ENCODE assay signal across 10 mouse cellular contexts in the genomic region with DNA sequence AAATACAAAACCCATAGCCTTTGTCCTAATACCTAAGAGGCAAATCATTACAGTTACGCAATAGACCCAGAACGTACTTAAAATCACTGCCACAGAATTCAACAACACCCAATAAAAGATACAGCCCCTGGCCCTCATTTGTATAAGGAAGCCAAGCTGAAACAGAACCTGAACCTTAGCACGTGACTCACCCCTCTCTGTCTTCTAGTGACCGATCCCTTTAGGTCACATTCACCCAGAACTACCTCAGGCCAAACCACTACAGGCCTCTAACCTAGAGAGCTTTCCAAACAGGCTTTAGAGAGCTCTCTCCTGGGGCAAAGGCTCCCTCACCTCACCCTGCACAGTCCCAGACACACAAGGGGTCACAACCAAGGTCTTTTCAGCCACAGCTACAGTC. TPM values are rescaled to one million over a fixed set of nuclear protein-coding genes. Genes with fewer than 3 reads are reported as not detected.
A peak's percentile ranks its signal among the peaks of the same experiment; 100 is the strongest.
DNase-seq lines count a peak whose midpoint lies in the region; ATAC-seq and TF ChIP-seq lines count a peak whose summit lies in the region.
"Had no signal": no experiment of that assay in that cellular context is flagged by ENCODE, and none has a peak within 500 bp of the region (broad histone marks: within the 10 kb centered on the region; RNA-seq: fewer than 3 reads in every experiment).

No protein-coding gene starts in this region.

- H3K4me1 ChIP-seq in lung, adult 2 months (ENCODE audit: control insufficient read depth, insufficient read depth, low read length): peaks cover 50% of the 10 kb centered on the region
- peaks cover 40% of the 10 kb centered on the region for H3K4me1 ChIP-seq in embryonic fibroblast, embryonic 13.5 days (ENCODE audit: control insufficient read depth, insufficient read depth, low read length)
- H3K4me1 ChIP-seq in kidney, postnatal 0 days (replicated peaks; ENCODE audit: insufficient read depth, low read length): peaks cover 51% of the 10 kb centered on the region
- H3K4me1 ChIP-seq in small intestine, adult 2 months (ENCODE audit: control insufficient read depth, insufficient read depth, insufficient read length, low read length): peaks cover 46% of the 10 kb centered on the region
- peaks cover 37% of the 10 kb centered on the region for H3K4me1 ChIP-seq in neural tube, embryonic 15.5 days

- TF ChIP-seq POLR2A in lung, adult 2 months (IDR thresholded peaks at IDR 0.05; ENCODE audit: borderline replicate concordance, extremely low read depth, low read depth, low read length): no peak
- TF ChIP-seq POLR2A in embryonic fibroblast, embryonic 13.5 days (IDR thresholded peaks at IDR 0.05; ENCODE audit: low read depth, low read length): no peak
- TF ChIP-seq POLR2A in small intestine, adult 2 months (IDR thresholded peaks at IDR 0.05; ENCODE audit: low read depth, low read length): no peak

- no peak overlapping the region for H3K4me2 ChIP-seq in kidney, postnatal 0 days (ENCODE audit: low read length)
- H3K4me2 ChIP-seq in neural tube, embryonic 15.5 days: no peak overlapping the region

- no peak overlapping the region for H3K9ac ChIP-seq in kidney, postnatal 0 days (ENCODE audit: low read depth, low read length)
- H3K9ac ChIP-seq in neural tube, embryonic 15.5 days (replicated peaks): no peak overlapping the region
- H3K9ac ChIP-seq: limb, embryonic 13.5 days had no signal

- H3K4me3 ChIP-seq in lung, adult 2 months (replicated peaks; ENCODE audit: extremely low read depth, low read depth, low read length): no peak overlapping the region
- H3K4me3 ChIP-seq in embryonic fibroblast, embryonic 13.5 days (ENCODE audit: insufficient read depth, low read length): no peak overlapping the region
- no peak overlapping the region for H3K4me3 ChIP-seq in kidney, postnatal 0 days (replicated peaks; ENCODE audit: low read depth, low read length)
- H3K4me3 ChIP-seq in small intestine, adult 2 months (ENCODE audit: low read depth, low read length): no peak overlapping the region
- H3K4me3 ChIP-seq in neural tube, embryonic 15.5 days (replicated peaks): no peak overlapping the region
- H3K4me3 ChIP-seq: limb, embryonic 13.5 days had no signal

- no peaks in the 10 kb centered on the region for H3K9me3 ChIP-seq in kidney, postnatal 0 days (replicated peaks; ENCODE audit: low read length)
- H3K9me3 ChIP-seq in neural tube, embryonic 15.5 days (replicated peaks): no peaks in the 10 kb centered on the region
- H3K9me3 ChIP-seq: limb, embryonic 13.5 days had no signal

- DNase-seq in lung, adult 2 months: peak; percentile 49
- no peak for DNase-seq in lung, postnatal 4 days
- no peak for DNase-seq in kidney, postnatal 0 days (ENCODE audit: low spot score)
- DNase-seq in thymus, postnatal 36 days: no peak
- DNase-seq: gastrocnemius, postnatal 25 days had no signal

- peak overlapping the region; percentile 77 for H3K27ac ChIP-seq in embryonic fibroblast, embryonic 13.5 days (ENCODE audit: insufficient read depth, low read length)
- peak overlapping the region; percentile 91 for H3K27ac ChIP-seq in kidney, postnatal 0 days
- peak overlapping the region; percentile 88 for H3K27ac ChIP-seq in small intestine, adult 2 months (ENCODE audit: insufficient read depth, low read depth, low read length)
- no peak overlapping the region for H3K27ac ChIP-seq in neural tube, embryonic 15.5 days (replicated peaks)
- H3K27ac ChIP-seq: limb, embryonic 13.5 days had no signal

- ATAC-seq in kidney, postnatal 0 days (replicated peaks; ENCODE audit: low FRiP score, low read depth): peak; percentile 31; the same call in 1 of the 2 replicates
- ATAC-seq in neural tube, embryonic 15.5 days (ENCODE audit: low FRiP score): no peak
- ATAC-seq: Patski had no signal

- H3K27me3 ChIP-seq in kidney, postnatal 0 days (ENCODE audit: insufficient read depth, low read length): no peaks in the 10 kb centered on the region
- H3K27me3 ChIP-seq in small intestine, adult 2 months (ENCODE audit: control insufficient read depth, insufficient read depth, low read length): no peaks in the 10 kb centered on the region
- H3K27me3 ChIP-seq in neural tube, embryonic 15.5 days (replicated peaks): no peaks in the 10 kb centered on the region
- H3K27me3 ChIP-seq: limb, embryonic 13.5 days; Patski had no signal

- no peak for TF ChIP-seq CTCF in lung, adult 2 months (IDR thresholded peaks at IDR 0.05; ENCODE audit: insufficient read depth, low read length)
- no peak for TF ChIP-seq CTCF in embryonic fibroblast, embryonic 13.5 days (IDR thresholded peaks at IDR 0.05; ENCODE audit: borderline replicate concordance, insufficient read depth, low read length)
- TF ChIP-seq CTCF in kidney, postnatal 0 days (IDR thresholded peaks at IDR 0.05; ENCODE audit: low read depth): no peak
- TF ChIP-seq CTCF in small intestine, adult 2 months (IDR thresholded peaks at IDR 0.05; ENCODE audit: extremely low read depth, insufficient read length, insufficient replicate concordance, low read depth, low read length): no peak

- 43% methylated on average over 4 of the region's 4 CpGs for WGBS in lung, adult 2 months
- 70% methylated on average over 4 of the region's 4 CpGs for WGBS in kidney, postnatal 0 days
- 32% methylated on average over 4 of the region's 4 CpGs for WGBS in small intestine, adult 2 months
- WGBS in neural tube, embryonic 15.5 days: 77% methylated on average over 4 of the region's 4 CpGs

- H3K36me3 ChIP-seq in kidney, postnatal 0 days (ENCODE audit: insufficient read depth, low read length): peaks cover 6% of the 10 kb centered on the region; the same call in 1 of the 2 replicates
- H3K36me3 ChIP-seq in small intestine, adult 2 months (ENCODE audit: control insufficient read depth, insufficient read depth, low read length): 0 out of 2 replicates have a peak, but pooled peaks cover 5% of the 10 kb centered on the region
- no peaks in the 10 kb centered on the region for H3K36me3 ChIP-seq in neural tube, embryonic 15.5 days
- H3K36me3 ChIP-seq: limb, embryonic 13.5 days had no signal

RNA-seq across cellular contexts. Expression of a gene that starts 6.6 kb away (rescaled TPM):
- 44.6 and 47.7 TPM in 2 replicates for polyA plus RNA-seq in lung, adult 2 months (2012; rRNA removed)
- polyA plus RNA-seq in embryonic fibroblast, embryonic 13.5 days (2011; ENCODE audit: insufficient read length, low read depth, missing spikeins): 103 and 119 TPM in 2 replicates
- polyA plus RNA-seq in kidney, postnatal 0 days (2015; fragmentation: Nextera tagmentation; extraction: Ambion mirVana): 35.9 and 38.9 TPM in 2 replicates
- 71.3 and 79.4 TPM in 2 replicates for polyA plus RNA-seq in small intestine, adult 2 months (2012; rRNA removed)
- polyA plus RNA-seq in neural tube, embryonic 15.5 days (2015; fragmentation: Nextera tagmentation; extraction: Ambion mirVana): 8.8 and 16.6 TPM in 2 replicates
